Mouse (Mus musculus): Measurements from ENCODE around the gene Kcnb1.
"Not testable (repeated sequence)": the region's sequence is repeated elsewhere in the genome, so short reads cannot be mapped to it uniquely, and the experiment has no call there.

The Kcnb1 gene

DNA sequence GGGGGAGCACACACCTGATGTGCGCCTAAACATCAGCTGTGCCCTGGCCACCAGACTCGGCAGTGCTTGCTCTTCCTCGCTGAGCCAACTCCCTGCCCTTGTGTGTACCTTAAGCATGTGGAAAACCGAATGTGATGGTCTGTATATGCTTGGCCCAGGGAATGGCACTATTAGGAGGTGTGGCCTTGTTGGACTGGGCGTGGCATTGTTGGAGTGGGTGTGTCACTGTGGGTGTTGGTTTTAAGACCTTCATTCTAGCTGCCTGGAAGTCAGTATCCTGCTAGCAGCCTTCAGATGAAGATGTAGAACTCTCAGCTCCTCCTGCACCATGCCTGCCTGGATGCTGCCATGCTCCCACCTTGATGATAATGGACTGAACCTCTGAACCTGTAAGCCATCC lies 14.7 kb upstream of the Kcnb1 start:
- DNase-seq (ENCODE audit: low spot score in 2 of 2), result not testable (repeated sequence)

- DNase-seq (ENCODE audit: low spot score in 2 of 2), result no peak
Measured at GRCm38 (mm10) chr2:167203505-167204166, 13.7 kb upstream of the Kcnb1 start.

DNA sequence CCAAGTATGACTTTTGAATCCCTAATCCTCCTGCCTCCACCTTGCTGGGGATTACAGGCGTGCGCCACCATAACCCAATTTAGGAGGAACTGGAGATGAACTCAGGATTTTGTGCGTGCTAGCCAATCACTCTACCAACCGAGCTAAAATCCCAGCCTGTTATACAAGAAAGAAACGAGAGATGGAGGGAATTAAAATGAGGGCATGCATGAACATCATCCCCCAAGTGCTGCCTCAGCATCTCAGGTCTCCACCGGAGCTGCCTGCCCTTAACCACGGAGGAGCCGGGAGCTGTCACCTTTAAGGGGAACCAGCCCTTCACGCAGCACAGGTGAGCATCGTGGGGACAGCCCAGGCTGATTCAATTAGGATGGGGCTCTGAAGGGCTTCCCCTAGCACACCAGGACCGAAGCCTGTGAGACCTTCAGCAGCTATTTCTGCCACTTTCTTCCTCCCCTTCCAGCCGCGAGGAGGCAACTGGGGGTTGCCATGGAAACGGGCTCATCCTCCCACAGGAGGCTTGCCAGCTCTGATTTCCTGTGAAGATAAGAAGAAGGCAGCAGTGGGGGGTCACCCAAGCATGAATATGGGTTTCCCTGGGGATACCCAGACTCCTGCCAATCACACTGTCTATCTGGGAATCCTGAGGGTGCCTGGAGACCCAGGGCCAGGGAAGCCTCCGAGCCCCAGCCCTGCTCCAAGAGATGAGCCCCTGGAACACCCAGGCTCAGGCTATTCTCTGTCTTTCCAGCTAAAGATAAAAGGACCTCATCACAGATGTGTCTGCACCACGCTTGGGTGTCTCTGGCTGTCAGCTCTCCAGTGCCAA lies 11.7 kb upstream of the Kcnb1 start:
- DNase-seq (ENCODE audit: low spot score in 2 of 2), result peak in 1 of 2 experiments; percentile 16

GRCm38 (mm10) chr2:167198660-167199427 lies 8.9 kb upstream of the Kcnb1 start:
- DNase-seq (ENCODE audit: low spot score in 2 of 2), result no peak

DNA sequence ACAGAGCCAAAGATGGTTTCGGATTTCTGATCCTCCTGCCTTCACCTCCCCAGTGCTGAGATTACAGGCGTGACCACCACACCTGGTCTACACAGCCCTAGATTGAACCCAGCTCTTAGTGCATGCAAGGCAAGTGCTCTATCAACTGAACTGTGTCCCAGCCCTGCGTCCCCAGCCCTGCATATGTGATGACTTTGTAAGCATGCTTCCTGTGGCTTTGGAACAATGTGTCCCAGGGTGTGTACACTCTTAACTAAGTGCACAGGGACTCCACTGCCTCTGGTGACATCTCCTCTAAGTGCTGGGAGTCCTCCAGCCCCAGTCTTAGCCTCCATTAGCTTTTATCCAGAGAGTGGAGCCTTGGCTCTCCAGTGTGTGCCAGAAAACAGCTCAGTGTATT lies 3.4 kb upstream of the Kcnb1 start:
- no peak for DNase-seq (ENCODE audit: low spot score in 2 of 2)

DNA sequence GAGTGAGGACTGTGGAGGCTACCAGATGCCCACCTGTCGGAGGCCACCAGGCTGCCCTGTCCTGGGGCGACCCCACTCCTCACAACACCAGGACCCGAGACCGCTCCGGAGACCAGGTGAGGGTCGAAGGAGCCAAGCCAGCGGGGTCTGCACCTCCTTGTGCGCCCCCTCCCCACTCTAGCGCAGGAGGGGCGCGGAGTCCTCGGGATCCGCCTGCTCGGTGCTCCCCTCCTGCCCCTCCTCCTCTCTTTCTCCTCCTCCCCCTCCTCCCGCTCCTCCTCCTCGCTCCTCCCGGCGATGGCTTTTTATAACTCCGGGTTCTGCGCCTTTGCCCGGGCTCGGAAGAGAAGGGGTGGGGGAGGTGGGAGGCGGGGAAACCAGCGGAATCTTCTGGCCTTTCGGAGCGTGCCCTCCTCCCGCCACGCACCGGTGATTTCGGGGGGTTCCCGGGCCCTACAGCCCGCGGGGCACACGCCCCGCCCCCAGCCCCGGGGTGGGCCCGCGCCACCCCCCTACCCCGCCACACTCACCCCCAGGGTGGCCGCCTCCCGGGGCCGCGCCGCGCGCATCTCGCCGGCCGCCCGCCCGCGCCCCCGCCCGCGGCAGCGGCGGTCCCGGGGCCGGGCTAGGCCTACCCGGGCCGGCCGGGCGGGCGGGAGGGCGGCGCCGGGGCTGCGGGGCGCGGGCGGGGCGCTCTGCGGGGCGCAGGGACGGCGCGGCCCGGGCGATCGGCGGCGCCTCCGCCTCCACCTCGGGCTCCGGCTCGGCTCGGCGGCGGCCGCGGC lies 472 bp downstream of the Kcnb1 start:
- DNase-seq (ENCODE audit: low spot score in 2 of 2), result no peak

GRCm38 (mm10) chr2:167188315-167189207 lies 1.4 kb downstream of the Kcnb1 start:
- peak; percentile 15 to 53 for DNase-seq (ENCODE audit: low spot score in 2 of 2)

DNA sequence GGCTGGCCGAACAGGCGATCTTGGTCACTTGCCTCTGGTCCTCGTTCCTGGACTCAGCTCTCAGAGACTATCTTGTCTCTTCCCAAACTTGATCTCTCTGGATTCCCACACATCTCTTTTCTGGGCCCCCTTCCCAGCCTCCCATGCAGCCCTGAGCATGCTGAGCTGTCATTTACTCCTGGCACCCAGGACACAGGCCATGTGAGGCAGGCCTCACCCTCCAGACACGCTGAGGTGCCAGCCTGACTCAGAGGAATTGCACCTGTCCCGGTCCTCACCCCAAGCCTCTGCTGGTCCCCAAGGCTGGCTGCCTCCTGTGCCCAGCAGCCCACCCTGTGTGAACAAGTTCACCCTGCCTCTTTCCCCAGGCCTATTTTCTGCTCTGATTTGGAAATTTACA lies 2.8 kb downstream of the Kcnb1 start:
- no peak for DNase-seq (ENCODE audit: low spot score in 2 of 2)

GRCm38 (mm10) chr2:167186544-167186943 lies 3.4 kb downstream of the Kcnb1 start:
- DNase-seq (ENCODE audit: low spot score in 2 of 2), result no peak

DNA sequence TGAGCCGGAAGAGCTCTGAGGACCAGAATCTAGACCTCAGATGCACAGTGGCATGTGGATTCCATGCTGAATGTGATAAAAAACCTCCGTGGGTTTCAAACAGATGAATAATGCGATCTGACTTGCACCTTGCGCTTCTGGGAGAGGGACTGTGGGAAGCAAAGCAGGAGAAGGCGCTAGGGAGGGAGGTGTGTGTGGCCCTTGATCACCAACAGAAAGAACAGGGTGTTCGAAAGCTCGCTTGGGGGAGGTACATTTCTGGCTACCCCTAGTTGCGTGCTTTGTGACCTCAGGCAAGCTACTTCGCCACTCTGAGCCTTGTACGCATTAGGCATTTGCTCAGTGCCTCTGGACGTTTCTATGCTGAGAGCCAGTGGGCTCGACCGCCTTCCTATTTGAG lies 4.0 kb downstream of the Kcnb1 start:
- no peak for DNase-seq (ENCODE audit: low spot score in 2 of 2)

DNA sequence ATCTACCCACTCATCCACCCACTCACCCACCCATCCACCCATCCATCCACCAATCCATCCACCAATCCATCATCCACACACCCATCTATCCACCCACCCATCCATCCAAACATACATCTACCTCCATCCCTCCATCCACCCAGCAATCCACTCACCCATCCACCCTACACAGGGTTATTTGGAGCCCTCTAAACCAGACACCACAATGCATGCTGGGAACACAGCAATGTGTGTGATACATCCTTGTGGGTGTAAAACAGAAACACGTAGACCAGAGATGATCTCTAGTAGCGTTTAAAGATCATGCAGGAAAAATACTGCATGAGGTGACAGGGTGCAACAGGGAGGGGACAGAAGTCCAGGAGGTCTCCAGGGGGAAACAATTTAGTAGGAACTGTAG lies 4.5 kb downstream of the Kcnb1 start:
- no peak for DNase-seq (ENCODE audit: low spot score in 2 of 2)

GRCm38 (mm10) chr2:167181662-167182389 lies 8.1 kb downstream of the Kcnb1 start:
- DNase-seq (ENCODE audit: low spot score in 2 of 2), result no peak

DNA sequence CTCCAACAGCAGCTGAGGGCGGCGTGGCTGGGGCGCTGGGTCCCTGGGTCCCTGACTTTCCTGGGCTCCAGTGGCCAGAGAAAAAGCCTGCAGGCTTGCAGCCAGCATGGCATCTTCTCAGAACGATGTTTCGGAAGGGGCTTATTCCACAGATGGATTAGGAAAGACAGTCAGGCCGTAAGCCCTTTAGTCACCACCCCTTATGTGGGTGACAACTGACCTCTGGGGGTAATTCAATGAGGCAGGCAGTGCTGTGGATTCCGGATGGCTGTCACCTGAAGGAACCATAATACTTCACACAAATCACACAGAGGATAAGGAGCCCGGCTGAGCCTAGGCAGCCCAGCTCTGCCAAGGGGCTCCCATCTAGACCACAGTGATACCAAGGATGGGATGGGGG lies 8.9 kb downstream of the Kcnb1 start:
- DNase-seq (ENCODE audit: low spot score in 2 of 2), result no peak

- no peak for DNase-seq (ENCODE audit: low spot score in 2 of 2)
Measured at GRCm38 (mm10) chr2:167179301-167179700, 10.7 kb downstream of the Kcnb1 start.

GRCm38 (mm10) chr2:167177231-167177641 lies 12.7 kb downstream of the Kcnb1 start:
- DNase-seq (ENCODE audit: low spot score in 2 of 2), result no peak

- no peak for DNase-seq (ENCODE audit: low spot score in 2 of 2)
Measured at GRCm38 (mm10) chr2:167175284-167175683, 14.7 kb downstream of the Kcnb1 start.

DNA sequence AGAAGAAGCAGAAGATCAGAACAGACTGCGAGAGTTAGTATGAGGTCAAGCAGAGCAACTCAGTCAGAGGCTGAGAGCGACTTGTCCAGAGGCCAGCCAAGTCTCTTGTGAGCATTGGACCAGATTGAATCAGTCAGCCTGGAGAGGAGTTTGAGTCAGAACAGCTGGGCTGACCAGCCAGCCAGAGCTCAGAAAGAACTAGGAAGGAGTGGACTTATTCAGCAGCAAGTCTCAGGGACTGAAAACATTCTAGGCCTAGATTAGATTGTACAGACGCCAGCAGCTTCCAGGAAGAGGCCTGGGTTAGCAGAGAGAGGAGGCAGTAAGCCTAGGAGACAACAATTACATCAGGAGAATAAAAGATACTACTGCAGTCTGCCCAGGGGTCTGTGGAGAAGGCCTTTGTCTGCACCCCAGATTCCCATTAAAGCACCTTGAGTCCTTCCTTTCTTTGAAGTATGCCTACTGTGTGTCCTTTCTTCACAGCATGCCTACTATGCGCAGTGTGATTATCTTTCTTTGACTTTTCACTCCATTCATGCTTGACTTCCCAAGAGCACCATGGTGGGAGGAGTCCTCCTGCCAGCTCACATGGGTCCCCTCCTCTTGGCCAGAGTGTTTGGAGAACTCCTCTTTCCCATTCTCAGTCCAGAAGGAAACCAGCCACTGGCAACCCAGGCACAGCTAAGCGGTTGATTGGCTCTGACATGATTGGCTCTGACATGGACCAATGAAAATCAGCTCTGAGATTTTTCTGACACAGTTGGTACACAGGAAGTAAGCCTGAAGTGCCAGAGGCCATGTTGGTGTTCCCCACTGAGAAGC lies 16.7 kb downstream of the Kcnb1 start:
- DNase-seq (ENCODE audit: low spot score in 2 of 2), result no peak

- DNase-seq (ENCODE audit: low spot score in 2 of 2), result no peak
Measured at GRCm38 (mm10) chr2:167167515-167168212, 22.3 kb downstream of the Kcnb1 start.

All from thymus, postnatal 10 days (tissue).